ENCODE assay signal across 27 mouse cellular contexts in genomic region chr4:32235920-32236705, GRCm38 (mm10). TPM values are rescaled to one million over a fixed set of nuclear protein-coding genes. Genes with fewer than 3 reads are reported as not detected.
DNase-seq lines count a peak whose midpoint lies in the region; ATAC-seq lines count a peak whose summit lies in the region.
"Had no signal": no experiment of that assay in that cellular context is flagged by ENCODE, and none has a peak within 500 bp of the region (broad histone marks: within the 10 kb centered on the region; RNA-seq: fewer than 3 reads in every experiment).

No protein-coding gene starts in this region.

- no peak overlapping the region for H3K9ac ChIP-seq in hindbrain, embryonic 11.5 days (ENCODE audit: low read depth, low read length)
- no peak overlapping the region for H3K9ac ChIP-seq in hindbrain, embryonic 16.5 days (ENCODE audit: low read depth, low read length)
- H3K9ac ChIP-seq in embryonic facial prominence, embryonic 11.5 days (replicated peaks; ENCODE audit: low read length) = no peak overlapping the region; the same call in 1 of the 2 replicates
- no peak overlapping the region for H3K9ac ChIP-seq in limb, embryonic 12.5 days (replicated peaks)
- no peak overlapping the region for H3K9ac ChIP-seq in kidney, embryonic 14.5 days (ENCODE audit: low read depth, low read length)
- H3K9ac ChIP-seq: embryonic facial prominence, embryonic 15.5 days; forebrain, postnatal 0 days; heart, embryonic 15.5 days; kidney, embryonic 15.5 days; liver, embryonic 12.5 days; midbrain, embryonic 12.5 days; neural tube, embryonic 12.5 days had no signal

- H3K36me3 ChIP-seq in hindbrain, embryonic 11.5 days (ENCODE audit: control insufficient read depth, insufficient read depth, low read length) = no peaks in the 10 kb centered on the region
- H3K36me3 ChIP-seq in hindbrain, embryonic 16.5 days (ENCODE audit: control insufficient read depth, insufficient read depth, low read length) = no peaks in the 10 kb centered on the region
- H3K36me3 ChIP-seq in embryonic facial prominence, embryonic 11.5 days (replicated peaks; ENCODE audit: control insufficient read depth, insufficient read depth, low read depth, low read length) = no peaks in the 10 kb centered on the region
- no peaks in the 10 kb centered on the region for H3K36me3 ChIP-seq in limb, embryonic 12.5 days
- no peaks in the 10 kb centered on the region for H3K36me3 ChIP-seq in kidney, embryonic 14.5 days (ENCODE audit: control insufficient read depth, insufficient read depth, low read length)
- H3K36me3 ChIP-seq: embryonic facial prominence, embryonic 15.5 days; G1E; heart, embryonic 15.5 days; kidney, embryonic 15.5 days; liver, embryonic 12.5 days; midbrain, embryonic 12.5 days; neural tube, embryonic 12.5 days had no signal

- no peak overlapping the region for H3K4me2 ChIP-seq in hindbrain, embryonic 11.5 days (replicated peaks; ENCODE audit: low read depth, low read length)
- no peak overlapping the region for H3K4me2 ChIP-seq in hindbrain, embryonic 16.5 days (ENCODE audit: low read length)
- no peak overlapping the region for H3K4me2 ChIP-seq in embryonic facial prominence, embryonic 11.5 days (ENCODE audit: low read depth, low read length)
- no peak overlapping the region for H3K4me2 ChIP-seq in limb, embryonic 12.5 days
- no peak overlapping the region for H3K4me2 ChIP-seq in kidney, embryonic 14.5 days (replicated peaks; ENCODE audit: low read depth, low read length)
- H3K4me2 ChIP-seq: embryonic facial prominence, embryonic 15.5 days; heart, embryonic 15.5 days; kidney, embryonic 15.5 days; liver, embryonic 12.5 days; midbrain, embryonic 12.5 days; neural tube, embryonic 12.5 days had no signal

- no peak for ATAC-seq in hindbrain, embryonic 11.5 days (ENCODE audit: low FRiP score)
- ATAC-seq in hindbrain, embryonic 16.5 days = no peak
- ATAC-seq in embryonic facial prominence, embryonic 11.5 days (replicated peaks; ENCODE audit: insufficient number of reproducible peaks, low FRiP score, low TSS enrichment, low read depth) = no peak
- ATAC-seq in limb, embryonic 12.5 days (ENCODE audit: insufficient number of reproducible peaks, insufficient read depth, low FRiP score, low TSS enrichment, low read depth) = no peak
- no peak for ATAC-seq in kidney, embryonic 14.5 days (ENCODE audit: low FRiP score, low TSS enrichment)
- ATAC-seq: activated CD4-positive, CD25-positive, alpha-beta regulatory T cell, adult 4 months; forebrain, postnatal 0 days; intestine, postnatal 0 days; liver, embryonic 12.5 days had no signal

- no peaks in the 10 kb centered on the region for H3K27me3 ChIP-seq in hindbrain, embryonic 11.5 days (ENCODE audit: control insufficient read depth, insufficient read depth, low read length)
- no peaks in the 10 kb centered on the region for H3K27me3 ChIP-seq in hindbrain, embryonic 16.5 days (replicated peaks; ENCODE audit: control insufficient read depth, insufficient read depth, low read length)
- H3K27me3 ChIP-seq in embryonic facial prominence, embryonic 11.5 days (ENCODE audit: control insufficient read depth, insufficient read depth, low read length) = no peaks in the 10 kb centered on the region
- no peaks in the 10 kb centered on the region for H3K27me3 ChIP-seq in limb, embryonic 12.5 days
- 0 out of 2 replicates have a peak, but pooled peaks cover 4% of the 10 kb centered on the region for H3K27me3 ChIP-seq in kidney, embryonic 14.5 days (ENCODE audit: control insufficient read depth, insufficient read depth, low read length)
- H3K27me3 ChIP-seq: embryonic facial prominence, embryonic 15.5 days; heart, embryonic 15.5 days; neural tube, embryonic 12.5 days had no signal

- peaks cover 7% of the 10 kb centered on the region for H3K4me1 ChIP-seq in hindbrain, embryonic 11.5 days (replicated peaks; ENCODE audit: control insufficient read depth, insufficient read depth, low read length)
- H3K4me1 ChIP-seq in hindbrain, embryonic 16.5 days (ENCODE audit: control insufficient read depth, insufficient read depth, low read depth, low read length) = peaks cover 7% of the 10 kb centered on the region
- no peaks in the 10 kb centered on the region; the same call in 1 of the 2 replicates for H3K4me1 ChIP-seq in embryonic facial prominence, embryonic 11.5 days (ENCODE audit: control insufficient read depth, insufficient read depth, low read length)
- H3K4me1 ChIP-seq in limb, embryonic 12.5 days (replicated peaks) = peaks cover 42% of the 10 kb centered on the region
- H3K4me1 ChIP-seq in kidney, embryonic 14.5 days (ENCODE audit: control insufficient read depth, insufficient read depth, low read length) = peaks cover 14% of the 10 kb centered on the region; the same call in 1 of the 2 replicates

- H3K27ac ChIP-seq in hindbrain, embryonic 11.5 days (ENCODE audit: low read depth, low read length) = no peak overlapping the region
- no peak overlapping the region for H3K27ac ChIP-seq in hindbrain, embryonic 16.5 days (ENCODE audit: low read depth, low read length)
- H3K27ac ChIP-seq in embryonic facial prominence, embryonic 11.5 days (replicated peaks; ENCODE audit: low read depth, low read length) = no peak overlapping the region
- peak overlapping the region; percentile 24 for H3K27ac ChIP-seq in limb, embryonic 12.5 days
- no peak overlapping the region for H3K27ac ChIP-seq in kidney, embryonic 14.5 days (ENCODE audit: low read depth, low read length)
- H3K27ac ChIP-seq: embryonic facial prominence, embryonic 15.5 days; gastrocnemius, adult 2 months; heart, embryonic 15.5 days; kidney, embryonic 15.5 days; left cerebral cortex, adult 2 months; liver, embryonic 12.5 days; midbrain, embryonic 12.5 days; neural tube, embryonic 12.5 days had no signal

- no peaks in the 10 kb centered on the region for H3K9me3 ChIP-seq in hindbrain, embryonic 11.5 days (ENCODE audit: control insufficient read depth, low read length)
- no peaks in the 10 kb centered on the region for H3K9me3 ChIP-seq in hindbrain, embryonic 16.5 days (ENCODE audit: control insufficient read depth, low read length)
- no peaks in the 10 kb centered on the region for H3K9me3 ChIP-seq in embryonic facial prominence, embryonic 11.5 days (replicated peaks; ENCODE audit: control insufficient read depth, low read length)
- H3K9me3 ChIP-seq in limb, embryonic 12.5 days = no peaks in the 10 kb centered on the region
- no peaks in the 10 kb centered on the region for H3K9me3 ChIP-seq in kidney, embryonic 14.5 days (ENCODE audit: control insufficient read depth, low read length)
- H3K9me3 ChIP-seq: embryonic facial prominence, embryonic 15.5 days; heart, embryonic 15.5 days; kidney, embryonic 15.5 days; liver, embryonic 12.5 days; midbrain, embryonic 12.5 days; neural tube, embryonic 12.5 days had no signal

- 48% methylated on average over 16 of the region's 16 CpGs for WGBS in hindbrain, embryonic 11.5 days
- WGBS in hindbrain, embryonic 16.5 days = 63% methylated on average over 16 of the region's 16 CpGs
- WGBS in embryonic facial prominence, embryonic 11.5 days = 40% methylated on average over 16 of the region's 16 CpGs
- 25% methylated on average over 16 of the region's 16 CpGs for WGBS in limb, embryonic 12.5 days
- 70% methylated on average over 16 of the region's 16 CpGs for WGBS in kidney, embryonic 14.5 days

- H3K4me3 ChIP-seq in hindbrain, embryonic 11.5 days (ENCODE audit: low read depth, low read length) = no peak overlapping the region
- no peak overlapping the region for H3K4me3 ChIP-seq in hindbrain, embryonic 16.5 days (ENCODE audit: low read length)
- no peak overlapping the region for H3K4me3 ChIP-seq in embryonic facial prominence, embryonic 11.5 days (ENCODE audit: low read depth, low read length)
- no peak overlapping the region for H3K4me3 ChIP-seq in limb, embryonic 12.5 days (replicated peaks)
- H3K4me3 ChIP-seq in kidney, embryonic 14.5 days (ENCODE audit: low read length) = no peak overlapping the region
- H3K4me3 ChIP-seq: embryonic facial prominence, embryonic 15.5 days; gastrocnemius, adult 2 months; heart, embryonic 15.5 days; kidney, embryonic 15.5 days; left cerebral cortex, adult 2 months; liver, embryonic 12.5 days; midbrain, embryonic 12.5 days; neural tube, embryonic 12.5 days had no signal

- DNase-seq in hindbrain, embryonic 11.5 days (ENCODE audit: low spot score) = peak; percentile 24
- peak; percentile 78 for DNase-seq in embryo, embryonic 10 days (ENCODE audit: low spot score)
- peak; percentile 75 for DNase-seq in embryonic facial prominence, embryonic 11.5 days (ENCODE audit: low spot score)
- no peak for DNase-seq in left cerebral cortex, adult 9 months (ENCODE audit: low spot score in 2 of 2)
- DNase-seq: adrenal gland, adult 8-10 months; B cell, adult 2 months; cerebellum, adult 18-20 months; forebrain, postnatal 0 days; gastrocnemius, adult 2 months; heart, postnatal 36 days; kidney, postnatal 4 days; left cerebral cortex, postnatal 4 days; lung, adult 18-20 months; lung, postnatal 10 days had no signal

RNA-seq across cellular contexts. Expression of gene Bach2, which starts 2.5 kb away (rescaled TPM):
- polyA plus RNA-seq in hindbrain, embryonic 11.5 days (2014; fragmentation: Nextera tagmentation; extraction: Ambion mirVana) = 23.8 and 23.9 TPM in 2 replicates
- 19.1 and 20.4 TPM in 2 replicates for polyA plus RNA-seq in hindbrain, embryonic 16.5 days (2015; fragmentation: Nextera tagmentation; extraction: Ambion mirVana)
- polyA plus RNA-seq in embryonic facial prominence, embryonic 11.5 days (2014; fragmentation: Nextera tagmentation; extraction: Ambion mirVana) = 11.0 and 11.5 TPM in 2 replicates
- polyA plus RNA-seq in limb, embryonic 12.5 days (2016; fragmentation: Nextera tagmentation; extraction: Ambion mirVana) = 13.3 and 14.5 TPM in 2 replicates
- 9.7 and 13.3 TPM in 2 replicates for polyA plus RNA-seq in kidney, embryonic 14.5 days (2014; fragmentation: Nextera tagmentation; extraction: Ambion mirVana)
- polyA plus RNA-seq: G1E had no signal

Comparison
In these comparisons a context has a peak if more than half of its experiments do, and no peak if none do; other contexts are left out.
1. DNase-seq: peak in hindbrain, embryonic 11.5 days (single experiment), embryo, embryonic 10 days (single experiment) and embryonic facial prominence, embryonic 11.5 days (single experiment); none in left cerebral cortex, adult 9 months (0 of 2).